Comparison of ENCODE assay signal across 11 mouse cellular contexts in genomic region chr11:33827085-33827828, GRCm38 (mm10).
A peak's percentile ranks its signal among the peaks of the same experiment; 100 is the strongest.
DNase-seq lines count a peak whose midpoint lies in the region; ATAC-seq and TF ChIP-seq lines count a peak whose summit lies in the region.
"Had no signal": no experiment of that assay in that cellular context is flagged by ENCODE, and none has a peak within 500 bp of the region (broad histone marks: within the 10 kb centered on the region; RNA-seq: fewer than 3 reads in every experiment).

No protein-coding gene starts in this region.

- no peak overlapping the region for H3K4me2 ChIP-seq in embryonic facial prominence, embryonic 14.5 days (ENCODE audit: low read depth, low read length)
- H3K4me2 ChIP-seq in kidney, embryonic 15.5 days, result no peak overlapping the region
- H3K4me2 ChIP-seq: heart, embryonic 13.5 days had no signal

- 34% methylated on average over 12 of the region's 12 CpGs for WGBS in embryonic facial prominence, embryonic 14.5 days
- WGBS in kidney, embryonic 15.5 days, result 72% methylated on average over 12 of the region's 12 CpGs

- H3K9me3 ChIP-seq in embryonic facial prominence, embryonic 14.5 days (ENCODE audit: control insufficient read depth, low read length), result no peaks in the 10 kb centered on the region
- H3K9me3 ChIP-seq in kidney, embryonic 15.5 days (replicated peaks), result no peaks in the 10 kb centered on the region
- H3K9me3 ChIP-seq: heart, embryonic 13.5 days had no signal

- no peak for TF ChIP-seq POLR2A in brain, embryonic 14.5 days (IDR thresholded peaks at IDR 0.05; ENCODE audit: borderline replicate concordance, extremely low read depth, insufficient read depth, insufficient read length, poor library complexity, severe bottlenecking)

- TF ChIP-seq CTCF in brain, embryonic 14.5 days (IDR thresholded peaks at IDR 0.05; ENCODE audit: borderline replicate concordance, extremely low read depth, insufficient read depth, insufficient read length), result no peak

- peaks cover 10% of the 10 kb centered on the region for H3K4me1 ChIP-seq in embryonic facial prominence, embryonic 14.5 days (ENCODE audit: control insufficient read depth, insufficient read depth, low read length)
- 0 out of 2 replicates have a peak, but pooled peaks cover 9% of the 10 kb centered on the region for H3K4me1 ChIP-seq in kidney, embryonic 15.5 days

- no peak overlapping the region for H3K27ac ChIP-seq in embryonic facial prominence, embryonic 14.5 days (replicated peaks; ENCODE audit: low read depth, low read length)
- no peak overlapping the region for H3K27ac ChIP-seq in kidney, embryonic 15.5 days
- H3K27ac ChIP-seq: heart, embryonic 13.5 days had no signal

- H3K4me3 ChIP-seq in embryonic facial prominence, embryonic 14.5 days (ENCODE audit: low read depth, low read length), result no peak overlapping the region
- no peak overlapping the region for H3K4me3 ChIP-seq in kidney, embryonic 15.5 days (replicated peaks)
- H3K4me3 ChIP-seq: heart, embryonic 13.5 days had no signal

- peak; percentile 30; the same call in 1 of the 2 replicates for ATAC-seq in embryonic facial prominence, embryonic 14.5 days (ENCODE audit: low read depth)
- peak; percentile 29; the same call in 1 of the 2 replicates for ATAC-seq in kidney, embryonic 15.5 days (replicated peaks; ENCODE audit: low FRiP score)
- ATAC-seq: activated CD4-positive, CD25-positive, alpha-beta regulatory T cell, adult 4 months; intestine, embryonic 16.5 days had no signal

- DNase-seq in brain, adult 2 months (ENCODE audit: low read depth, low spot score), result peak; percentile 84
- peak; percentile 88 for DNase-seq in brain, embryonic 14.5 days (ENCODE audit: low read depth)
- peak; percentile 41 for DNase-seq in embryonic facial prominence, embryonic 14.5 days (ENCODE audit: low spot score)
- no peak for DNase-seq in gastrocnemius, adult 8-10 months (ENCODE audit: low spot score in 2 of 2)
- DNase-seq in heart, adult 9 months (ENCODE audit: low spot score in 2 of 2), result no peak
- no peak for DNase-seq in MN1 (ENCODE audit: low spot score)
- DNase-seq: thymus, postnatal 36 days had no signal

- no peaks in the 10 kb centered on the region for H3K27me3 ChIP-seq in embryonic facial prominence, embryonic 14.5 days (replicated peaks; ENCODE audit: control insufficient read depth, insufficient read depth, low read length)
- H3K27me3 ChIP-seq in kidney, embryonic 15.5 days, result no peaks in the 10 kb centered on the region

- H3K36me3 ChIP-seq in embryonic facial prominence, embryonic 14.5 days (ENCODE audit: control insufficient read depth, insufficient read depth, low read length), result no peaks in the 10 kb centered on the region
- H3K36me3 ChIP-seq in kidney, embryonic 15.5 days, result no peaks in the 10 kb centered on the region
- H3K36me3 ChIP-seq: heart, embryonic 13.5 days had no signal

- H3K9ac ChIP-seq in embryonic facial prominence, embryonic 14.5 days (ENCODE audit: low read depth, low read length), result no peak overlapping the region
- no peak overlapping the region for H3K9ac ChIP-seq in kidney, embryonic 15.5 days
- H3K9ac ChIP-seq: heart, embryonic 13.5 days had no signal

Comparison
In these comparisons a context has a peak if more than half of its experiments do, and no peak if none do; other contexts are left out.
1. DNase-seq: peak in brain, adult 2 months (single experiment), brain, embryonic 14.5 days (single experiment) and embryonic facial prominence, embryonic 14.5 days (single experiment); none in gastrocnemius, adult 8-10 months (0 of 2), heart, adult 9 months (0 of 2) and MN1 (single experiment).